Mouse (Mus musculus) heart, adult 11 months (tissue): ENCODE results near the gene Tll2.
A peak's percentile ranks its signal among the peaks of the same experiment; 100 is the strongest.

ENCODE experiments used
- DNase-seq: peaks from one replicate; pipeline ENCODE4 v3.0.0; 2022

Gene Tll2

DNA sequence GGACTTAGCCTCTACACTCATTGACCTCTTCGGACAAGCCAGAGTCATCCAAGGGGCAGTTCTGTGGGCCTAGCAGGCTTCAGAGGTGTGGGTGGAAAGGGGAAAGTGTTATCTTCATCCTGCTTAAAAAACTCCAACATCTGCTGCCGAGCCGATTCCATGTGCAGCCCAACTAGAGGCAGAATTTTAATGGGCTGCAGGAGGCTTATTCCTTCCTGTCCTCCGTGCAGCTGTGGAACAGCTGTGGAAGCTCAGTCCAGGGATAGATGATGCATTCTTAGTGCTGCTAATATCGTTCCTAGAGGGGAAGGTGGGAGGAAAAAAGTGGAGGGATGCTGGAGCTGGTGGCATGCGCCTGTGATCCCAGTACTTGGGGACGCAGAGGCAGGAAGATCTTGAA, 52.0 kb downstream of the Tll2 start:
- peak; percentile 98 for DNase-seq

- DNase-seq, result peak; percentile 97
Measured at GRCm38 (mm10) chr19:41152462-41152861, 54.2 kb downstream of the Tll2 start.

GRCm38 (mm10) chr19:41152016-41152370, 54.6 kb downstream of the Tll2 start:
- peak; percentile 91 for DNase-seq

GRCm38 (mm10) chr19:41151321-41152015, 55.2 kb downstream of the Tll2 start:
- DNase-seq, result peak; percentile 92

DNA sequence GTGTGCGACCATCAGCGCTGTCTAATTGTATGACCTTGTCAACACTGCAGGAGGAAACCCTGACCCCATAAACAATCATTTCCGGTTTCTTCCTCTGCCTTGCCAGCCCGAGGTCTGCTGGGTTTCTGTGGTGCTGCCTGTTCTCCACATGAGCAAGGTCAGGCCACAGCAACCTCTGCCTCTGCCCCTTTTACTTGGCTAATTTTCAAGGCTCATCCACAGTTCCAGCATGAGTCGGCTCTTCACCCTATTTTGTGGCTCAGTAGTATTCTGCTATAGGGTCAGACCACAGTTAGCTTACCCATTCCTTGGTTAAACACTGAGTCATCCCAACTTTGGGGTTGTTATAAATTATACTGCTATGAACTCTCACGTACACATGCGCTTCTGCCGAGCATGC, 65.7 kb downstream of the Tll2 start:
- DNase-seq, result peak; percentile 75

DNA sequence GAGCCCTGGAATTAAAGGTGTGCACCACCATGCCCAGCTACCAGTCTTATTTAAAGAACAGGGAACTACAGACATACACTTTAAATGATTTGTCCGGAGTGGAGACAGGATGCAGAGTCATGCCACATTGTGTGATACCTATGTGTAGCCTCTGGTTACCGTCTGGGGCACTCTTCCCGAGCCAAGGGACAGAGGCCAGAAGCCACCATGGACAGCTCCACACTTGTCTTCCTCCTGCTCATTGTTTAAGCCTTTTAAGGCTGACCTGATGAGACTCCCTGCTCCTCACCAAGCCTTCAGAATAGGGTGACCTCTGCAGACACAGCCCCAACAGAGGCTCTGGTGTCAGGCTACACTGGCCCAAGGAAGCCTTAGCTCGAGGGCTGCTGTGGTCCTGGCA, 67.0 kb downstream of the Tll2 start:
- DNase-seq, result peak; percentile 59

GRCm38 (mm10) chr19:41123009-41123408, 83.6 kb downstream of the Tll2 start:
- DNase-seq, result no peak

DNA sequence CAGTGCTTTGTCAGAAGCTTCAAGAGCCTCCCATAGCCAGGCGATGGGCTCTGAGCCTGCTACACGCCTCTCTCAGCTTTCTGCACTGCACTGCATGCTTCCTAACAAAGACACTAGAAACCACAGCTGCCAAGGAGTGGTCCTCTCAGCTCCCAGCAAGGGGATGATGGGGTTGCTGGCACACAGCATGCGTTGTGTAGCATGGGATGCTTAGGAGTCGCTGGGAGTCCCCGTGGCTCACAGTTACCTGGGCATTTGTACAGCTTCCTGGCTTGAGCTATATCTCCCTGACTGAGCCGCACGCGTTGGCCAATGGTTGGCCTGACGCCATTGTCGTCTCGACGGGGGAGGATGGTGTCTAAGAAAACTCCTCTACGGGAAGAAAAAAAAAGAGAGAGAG, 86.7 kb downstream of the Tll2 start:
- no peak for DNase-seq

DNA sequence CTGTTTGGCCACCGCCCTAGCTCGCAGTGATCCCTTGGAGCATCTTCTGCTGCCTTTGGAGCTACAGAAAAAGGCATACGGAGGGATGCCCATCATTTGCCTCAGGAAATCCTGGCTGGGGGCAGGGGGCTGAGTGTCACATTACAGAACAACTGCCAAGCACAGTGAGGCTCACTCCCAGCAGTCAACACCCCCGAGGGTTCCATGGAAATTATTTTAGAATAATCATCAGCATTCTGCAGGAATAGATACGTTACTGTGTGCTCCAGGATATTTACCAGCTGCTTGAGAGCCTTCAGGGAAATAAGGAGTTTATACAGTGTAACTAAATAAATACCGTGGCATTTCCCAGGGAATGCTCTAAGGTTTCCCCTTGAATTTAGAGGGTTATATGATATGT, 88.3 kb downstream of the Tll2 start:
- DNase-seq, result peak; percentile 69

DNA sequence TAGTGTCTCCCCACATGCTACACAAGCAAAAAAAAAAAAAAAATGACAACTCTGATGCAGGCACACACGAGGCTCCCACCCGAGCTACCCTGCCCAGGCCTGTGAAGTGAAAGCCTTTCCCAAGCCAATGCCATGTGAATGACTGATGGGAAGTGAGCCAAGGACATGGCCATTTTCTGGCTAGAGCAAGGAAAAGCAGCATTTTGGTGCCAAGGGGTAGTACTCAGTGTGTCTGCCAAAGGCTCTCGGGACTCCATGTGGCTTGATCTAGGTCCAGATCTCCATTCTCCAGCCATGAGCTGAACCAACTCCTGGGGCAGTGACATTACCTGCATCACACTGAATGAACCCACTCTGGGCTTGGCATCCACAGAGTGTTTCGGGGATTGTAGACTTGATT, 89.3 kb downstream of the Tll2 start:
- DNase-seq, result no peak

DNA sequence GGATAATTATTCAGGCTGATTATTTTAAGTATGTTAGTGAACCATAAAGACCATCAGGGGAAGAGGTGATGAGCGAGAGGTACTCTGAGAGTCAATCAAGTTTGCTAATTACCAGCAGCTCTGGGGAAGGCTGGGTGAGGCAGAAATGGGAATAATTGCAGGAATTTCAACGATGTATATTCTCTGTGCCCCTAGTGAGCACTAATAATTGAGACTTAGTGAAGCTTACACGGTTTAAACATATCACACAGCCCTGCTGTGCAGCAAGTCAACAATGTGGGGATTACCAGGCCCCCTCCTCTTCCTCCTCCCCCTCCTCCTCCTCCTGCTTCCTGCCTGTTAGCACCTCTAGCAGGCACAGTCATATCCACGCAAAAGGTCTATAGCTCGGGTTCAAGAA, 92.0 kb downstream of the Tll2 start:
- peak; percentile 24 for DNase-seq

- peak; percentile 79 for DNase-seq
Measured at GRCm38 (mm10) chr19:41113911-41114531, 92.6 kb downstream of the Tll2 start.

GRCm38 (mm10) chr19:41112609-41113008, 94.0 kb downstream of the Tll2 start:
- peak; percentile 73 for DNase-seq

- DNase-seq, result no peak
Measured at GRCm38 (mm10) chr19:41109991-41110390, 96.6 kb downstream of the Tll2 start.

GRCm38 (mm10) chr19:41109496-41109895, 97.1 kb downstream of the Tll2 start:
- DNase-seq, result no peak

- DNase-seq, result no peak
Measured at GRCm38 (mm10) chr19:41108666-41109065, 98.0 kb downstream of the Tll2 start.

GRCm38 (mm10) chr19:41107530-41107929, 99.1 kb downstream of the Tll2 start:
- DNase-seq, result no peak

DNA sequence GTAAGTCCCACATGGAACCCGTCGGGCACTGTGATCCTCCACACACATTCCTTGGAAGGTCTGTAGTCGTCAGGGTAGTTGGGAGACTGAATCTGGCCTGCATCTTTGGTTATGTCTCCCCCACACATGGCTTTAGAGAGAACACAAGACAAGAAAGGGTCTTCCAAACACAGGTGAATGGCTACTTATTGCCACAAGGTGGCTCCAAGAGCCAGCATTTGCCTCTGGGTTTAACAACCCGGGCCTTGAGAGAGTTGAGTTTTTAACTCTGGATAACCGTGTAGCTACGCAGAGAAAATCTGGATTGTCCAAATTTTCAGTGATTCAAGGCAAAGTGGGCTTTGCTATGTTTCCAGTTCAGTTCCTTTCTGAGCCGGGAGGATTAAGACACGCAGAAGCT, 101.7 kb downstream of the Tll2 start:
- no peak for DNase-seq

GRCm38 (mm10) chr19:41101390-41101789, 105.2 kb downstream of the Tll2 start:
- peak; percentile 99 for DNase-seq

DNA sequence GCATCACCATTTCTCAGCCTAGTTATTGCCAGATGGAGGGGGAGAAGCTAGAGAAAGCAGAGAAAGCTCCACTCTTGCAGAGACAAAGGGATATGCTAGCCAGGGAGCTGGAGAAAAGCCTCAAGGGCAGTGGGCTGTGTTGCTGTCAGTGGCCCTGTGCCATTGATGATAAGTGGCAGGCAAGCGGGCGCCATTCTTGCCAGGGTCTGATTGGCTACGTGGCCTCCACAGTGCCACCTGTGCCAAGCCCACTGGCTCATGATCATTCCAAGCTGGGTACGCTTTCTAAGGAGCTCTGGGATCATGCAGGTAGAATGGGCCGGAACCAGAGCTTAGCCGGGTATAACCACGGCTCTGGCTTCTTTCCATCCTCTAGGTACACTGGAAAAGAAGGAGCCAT, 105.8 kb downstream of the Tll2 start:
- DNase-seq, result peak; percentile 90

GRCm38 (mm10) chr19:41097038-41097437, 109.6 kb downstream of the Tll2 start:
- no peak for DNase-seq

- DNase-seq, result no peak
Measured at GRCm38 (mm10) chr19:41091901-41092300, 114.7 kb downstream of the Tll2 start.

DNA sequence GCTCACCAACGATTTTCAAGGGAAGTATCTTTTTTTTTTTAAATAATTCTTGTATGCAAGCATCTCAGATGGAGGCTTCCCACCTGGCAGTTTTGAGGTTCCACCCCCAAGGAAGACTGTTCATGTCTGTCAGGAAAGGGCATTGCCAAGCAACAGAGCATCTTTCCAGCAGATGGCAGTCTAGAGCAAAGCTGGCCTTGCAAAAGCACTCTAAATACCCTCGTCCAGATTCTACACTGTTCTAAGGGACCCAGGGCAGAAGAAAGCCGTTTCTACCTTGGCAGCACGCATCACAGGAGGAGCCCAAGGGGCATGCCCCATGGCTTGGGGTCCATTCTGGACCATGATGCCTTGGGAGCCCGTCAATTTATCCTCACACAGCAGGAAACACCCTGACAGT, 116.8 kb downstream of the Tll2 start:
- DNase-seq, result peak; percentile 84

DNA sequence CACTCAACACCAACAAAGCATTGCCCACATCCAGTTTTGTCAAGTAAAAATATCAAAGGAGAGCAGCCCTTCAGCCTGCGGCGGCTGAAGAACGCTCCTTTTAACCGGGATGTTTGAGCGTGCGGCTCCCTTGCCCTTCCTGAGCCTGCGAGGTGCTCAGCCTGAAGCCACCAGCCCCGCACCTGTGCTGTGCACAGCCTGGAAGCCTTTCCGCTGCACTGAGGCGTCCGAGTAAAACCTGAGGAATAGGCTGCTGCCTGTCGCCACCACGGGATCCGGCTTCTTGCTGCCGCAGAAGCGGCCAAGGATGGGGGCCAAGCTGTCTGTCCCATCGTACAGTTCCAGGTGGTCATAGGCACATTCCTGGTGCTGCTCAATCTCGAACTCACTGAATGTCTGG, 118.1 kb downstream of the Tll2 start:
- no peak for DNase-seq

GRCm38 (mm10) chr19:41087901-41088300, 118.7 kb downstream of the Tll2 start:
- DNase-seq, result peak; percentile 62
